Mouse (Mus musculus): ENCODE results near the gene Gm29427.

DNA sequence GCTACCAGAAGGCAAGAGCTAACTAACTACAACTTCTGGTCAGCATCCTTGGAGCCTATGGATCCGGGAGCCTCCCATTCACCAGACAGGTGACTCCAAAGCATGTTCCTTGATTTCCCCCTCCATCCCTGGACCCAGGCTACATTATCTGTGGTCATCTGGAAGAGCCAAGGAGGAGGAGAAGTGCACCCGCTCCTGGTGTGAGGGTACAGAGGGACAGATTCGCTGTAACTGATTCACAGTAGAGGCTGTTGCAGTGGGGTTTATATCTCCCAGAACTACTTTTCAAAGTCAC is 566 bp upstream of the Gm29427 start:
- TF ChIP-seq CTCF (IDR thresholded peaks at IDR 0.05), result no peak
- TF ChIP-seq EP300 (IDR thresholded peaks at IDR 0.05), result no peak
